Mouse (Mus musculus): ENCODE data around the gene Clba1.

Clba1 gene

GRCm38 (mm10) chr12:112808587-112809364 is at the start of gene Clba1:
Clba1 (plus strand) TSS chr12:112808937.
- peak; percentile 92 for DNase-seq (ENCODE audit: low read depth, low spot score)

- no peak for DNase-seq (ENCODE audit: low read depth, low spot score)
Observed at GRCm38 (mm10) chr12:112759471-112759870, 49.3 kb upstream of the Clba1 start.

GRCm38 (mm10) chr12:112760154-112760926 is 48.4 kb upstream of the Clba1 start, which contains the start of gene Pld4:
Pld4 (plus strand) TSS chr12:112760655.
- no peak for DNase-seq (ENCODE audit: low read depth, low spot score)

- no peak for DNase-seq (ENCODE audit: low read depth, low spot score)
Observed at GRCm38 (mm10) chr12:112761411-112761810, 47.3 kb upstream of the Clba1 start.

- DNase-seq (ENCODE audit: low read depth, low spot score), result no peak
Observed at GRCm38 (mm10) chr12:112762018-112762417, 46.7 kb upstream of the Clba1 start.

- DNase-seq (ENCODE audit: low read depth, low spot score), result no peak
Observed at GRCm38 (mm10) chr12:112763176-112763575, 45.6 kb upstream of the Clba1 start.

- no peak for DNase-seq (ENCODE audit: low read depth, low spot score)
Observed at GRCm38 (mm10) chr12:112764141-112764540, 44.6 kb upstream of the Clba1 start.

- DNase-seq (ENCODE audit: low read depth, low spot score), result no peak
Observed at GRCm38 (mm10) chr12:112764991-112765390, 43.7 kb upstream of the Clba1 start.

- no peak for DNase-seq (ENCODE audit: low read depth, low spot score)
Observed at GRCm38 (mm10) chr12:112766586-112766985, 42.2 kb upstream of the Clba1 start.

GRCm38 (mm10) chr12:112767036-112767890 is 41.5 kb upstream of the Clba1 start:
- no peak for DNase-seq (ENCODE audit: low read depth, low spot score)

GRCm38 (mm10) chr12:112768166-112768565 is 40.6 kb upstream of the Clba1 start:
- no peak for DNase-seq (ENCODE audit: low read depth, low spot score)

GRCm38 (mm10) chr12:112769031-112769430 is 39.7 kb upstream of the Clba1 start:
- peak; percentile 39 for DNase-seq (ENCODE audit: low read depth, low spot score)

- no peak for DNase-seq (ENCODE audit: low read depth, low spot score)
Observed at GRCm38 (mm10) chr12:112769751-112770150, 39.0 kb upstream of the Clba1 start.

- DNase-seq (ENCODE audit: low read depth, low spot score), result no peak
Observed at GRCm38 (mm10) chr12:112770396-112770795, 38.3 kb upstream of the Clba1 start.

- no peak for DNase-seq (ENCODE audit: low read depth, low spot score)
Observed at GRCm38 (mm10) chr12:112772306-112772705, 36.4 kb upstream of the Clba1 start.

- DNase-seq (ENCODE audit: low read depth, low spot score), result no peak
Observed at GRCm38 (mm10) chr12:112773366-112773765, 35.4 kb upstream of the Clba1 start.

GRCm38 (mm10) chr12:112774026-112774425 is 34.7 kb upstream of the Clba1 start:
- DNase-seq (ENCODE audit: low read depth, low spot score), result no peak

- DNase-seq (ENCODE audit: low read depth, low spot score), result no peak
Observed at GRCm38 (mm10) chr12:112774481-112774880, 34.3 kb upstream of the Clba1 start.

- no peak for DNase-seq (ENCODE audit: low read depth, low spot score)
Observed at GRCm38 (mm10) chr12:112791026-112791425, 17.7 kb upstream of the Clba1 start.

GRCm38 (mm10) chr12:112793601-112794355 is 15.0 kb upstream of the Clba1 start:
- DNase-seq (ENCODE audit: low read depth, low spot score), result no peak

GRCm38 (mm10) chr12:112794356-112794816 is 14.4 kb upstream of the Clba1 start:
- no peak for DNase-seq (ENCODE audit: low read depth, low spot score)
